ENCODE assay signal across 20 mouse cellular contexts in the genomic region with DNA sequence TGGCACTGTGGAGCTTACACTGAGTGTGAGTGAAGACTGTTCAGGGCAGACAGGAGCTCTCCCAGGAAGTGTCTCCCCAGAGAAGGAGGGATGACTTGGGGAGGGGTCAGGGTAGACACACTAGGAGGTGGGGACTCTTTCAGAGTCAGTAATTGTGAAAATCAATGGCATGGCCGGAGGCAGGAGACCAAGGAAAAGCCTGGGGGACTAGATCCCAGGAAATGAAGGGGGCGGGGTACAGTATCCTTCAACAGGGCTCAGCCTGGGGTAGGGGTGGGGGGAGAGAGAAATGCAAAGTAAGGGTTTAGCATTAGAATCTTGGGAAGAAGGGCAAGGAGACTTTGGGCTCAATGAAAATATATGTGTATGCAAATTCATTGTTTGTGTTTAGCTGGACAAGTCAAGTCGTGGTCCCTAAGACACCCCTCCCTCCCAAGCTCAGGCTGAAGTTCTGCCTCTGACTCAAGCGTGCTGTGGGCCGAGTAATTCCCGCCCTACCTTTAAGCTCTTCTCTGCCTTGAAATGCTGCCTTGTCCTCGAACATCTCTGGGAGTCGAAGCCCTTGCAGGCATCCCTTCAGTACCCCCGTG. TPM values are rescaled to one million over a fixed set of nuclear protein-coding genes. Genes with fewer than 3 reads are reported as not detected.
A peak's percentile ranks its signal among the peaks of the same experiment; 100 is the strongest.
DNase-seq lines count a peak whose midpoint lies in the region; ATAC-seq lines count a peak whose summit lies in the region.
"Had no signal": no experiment of that assay in that cellular context is flagged by ENCODE, and none has a peak within 500 bp of the region (broad histone marks: within the 10 kb centered on the region; RNA-seq: fewer than 3 reads in every experiment).

No protein-coding gene starts in this region.

- H3K9me3 ChIP-seq in kidney, embryonic 15.5 days (replicated peaks) = no peaks in the 10 kb centered on the region
- no peaks in the 10 kb centered on the region for H3K9me3 ChIP-seq in kidney, embryonic 16.5 days (ENCODE audit: low read length)
- H3K9me3 ChIP-seq in limb, embryonic 11.5 days (ENCODE audit: control insufficient read depth, low read length) = no peaks in the 10 kb centered on the region
- H3K9me3 ChIP-seq: hindbrain, embryonic 12.5 days; liver, embryonic 12.5 days; neural tube, embryonic 13.5 days had no signal

- peaks cover 43% of the 10 kb centered on the region for H3K4me1 ChIP-seq in kidney, embryonic 15.5 days
- H3K4me1 ChIP-seq in kidney, embryonic 16.5 days (ENCODE audit: insufficient read depth, low read length) = peaks cover 24% of the 10 kb centered on the region
- H3K4me1 ChIP-seq in limb, embryonic 11.5 days (ENCODE audit: control insufficient read depth, insufficient read depth, low read length) = peaks cover 24% of the 10 kb centered on the region
- H3K4me1 ChIP-seq: liver, embryonic 12.5 days had no signal

- 0 out of 2 replicates have a peak overlapping the region, but pooled peaks have one; percentile 32 for H3K9ac ChIP-seq in kidney, embryonic 15.5 days
- no peak overlapping the region for H3K9ac ChIP-seq in kidney, embryonic 16.5 days (replicated peaks; ENCODE audit: low read length)
- no peak overlapping the region for H3K9ac ChIP-seq in limb, embryonic 11.5 days (ENCODE audit: low read length)
- H3K9ac ChIP-seq: hindbrain, embryonic 12.5 days; liver, embryonic 12.5 days; neural tube, embryonic 13.5 days had no signal

- 0 out of 2 replicates have a peak, but pooled peaks cover 13% of the 10 kb centered on the region for H3K27me3 ChIP-seq in kidney, embryonic 15.5 days
- H3K27me3 ChIP-seq in kidney, embryonic 16.5 days (ENCODE audit: insufficient read depth, low read length) = no peaks in the 10 kb centered on the region
- H3K27me3 ChIP-seq in limb, embryonic 11.5 days (ENCODE audit: control insufficient read depth, insufficient read depth, low read length) = no peaks in the 10 kb centered on the region

- no peak overlapping the region for H3K27ac ChIP-seq in kidney, embryonic 15.5 days
- H3K27ac ChIP-seq in kidney, embryonic 16.5 days (ENCODE audit: low read length) = no peak overlapping the region
- H3K27ac ChIP-seq in limb, embryonic 11.5 days (replicated peaks; ENCODE audit: low read depth, low read length) = 0 out of 2 replicates have a peak overlapping the region, but pooled peaks have one; percentile 3
- H3K27ac ChIP-seq: heart, adult 2 months; hindbrain, embryonic 12.5 days; layer of hippocampus, adult 2 months; liver, embryonic 12.5 days; neural tube, embryonic 13.5 days had no signal

- H3K4me3 ChIP-seq in kidney, embryonic 15.5 days (replicated peaks) = no peak overlapping the region
- H3K4me3 ChIP-seq in kidney, embryonic 16.5 days (ENCODE audit: low read length) = no peak overlapping the region
- no peak overlapping the region for H3K4me3 ChIP-seq in limb, embryonic 11.5 days (ENCODE audit: low read depth, low read length)
- H3K4me3 ChIP-seq: heart, adult 2 months; hindbrain, embryonic 12.5 days; layer of hippocampus, adult 2 months; liver, embryonic 12.5 days; neural tube, embryonic 13.5 days had no signal

- 32% methylated on average over 9 of the region's 9 CpGs for WGBS in kidney, embryonic 15.5 days
- 34% methylated on average over 9 of the region's 9 CpGs for WGBS in kidney, embryonic 16.5 days
- WGBS in limb, embryonic 11.5 days = 14% methylated on average over 9 of the region's 9 CpGs

- no peaks in the 10 kb centered on the region for H3K36me3 ChIP-seq in kidney, embryonic 15.5 days
- H3K36me3 ChIP-seq in kidney, embryonic 16.5 days (ENCODE audit: insufficient read depth, low read length) = no peaks in the 10 kb centered on the region
- H3K36me3 ChIP-seq in limb, embryonic 11.5 days (ENCODE audit: control insufficient read depth, insufficient read depth, low read length) = no peaks in the 10 kb centered on the region
- H3K36me3 ChIP-seq: hindbrain, embryonic 12.5 days; liver, embryonic 12.5 days; neural tube, embryonic 13.5 days had no signal

- H3K4me2 ChIP-seq in kidney, embryonic 15.5 days = no peak overlapping the region
- no peak overlapping the region for H3K4me2 ChIP-seq in kidney, embryonic 16.5 days (replicated peaks; ENCODE audit: low read depth, low read length)
- peak overlapping the region; percentile 7; the same call in 1 of the 2 replicates for H3K4me2 ChIP-seq in limb, embryonic 11.5 days (ENCODE audit: low read depth, severe bottlenecking)
- H3K4me2 ChIP-seq: hindbrain, embryonic 12.5 days; liver, embryonic 12.5 days; midbrain, embryonic 11.5 days; neural tube, embryonic 13.5 days had no signal

- no peak for ATAC-seq in kidney, embryonic 15.5 days (replicated peaks; ENCODE audit: low FRiP score)
- ATAC-seq in kidney, embryonic 16.5 days (ENCODE audit: low FRiP score, low TSS enrichment) = no peak
- ATAC-seq in limb, embryonic 11.5 days (ENCODE audit: insufficient number of reproducible peaks, low FRiP score, low TSS enrichment, low read depth) = no peak
- ATAC-seq: inflammation-experienced regulatory T-cells, adult 6 months had no signal

- intact Hi-C loops in heart, postnatal 10 days (cut with DNase I) = no loop called here

- DNase-seq in ES-CJ7 (ENCODE audit: low read depth, low spot score) = peak; percentile 90
- DNase-seq in WW6 (ENCODE audit: low read depth, low spot score) = peak; percentile 62
- DNase-seq in limb, embryonic 11.5 days (ENCODE audit: low spot score) = no peak
- no peak for DNase-seq in layer of hippocampus, adult 11-12 months (ENCODE audit: low spot score)
- no peak for DNase-seq in heart, postnatal 10 days
- DNase-seq in cerebellum, adult 9-10 months = no peak
- DNase-seq: adrenal gland, adult 8-10 months; cerebellum, adult 9-11 months; heart, adult 2 months; lung, adult 2 months; right cerebral cortex, adult 18-20 months had no signal

RNA-seq across cellular contexts. Expression of gene Ngfr, which starts 34.1 kb away (rescaled TPM):
- polyA plus RNA-seq in kidney, embryonic 15.5 days (2015; fragmentation: Nextera tagmentation; extraction: Ambion mirVana) = 25.8 and 28.7 TPM in 2 replicates
- polyA plus RNA-seq in kidney, embryonic 16.5 days (2015; fragmentation: Nextera tagmentation; extraction: Ambion mirVana) = 29.7 and 29.9 TPM in 2 replicates
- polyA plus RNA-seq in limb, embryonic 11.5 days (2014; fragmentation: Nextera tagmentation; extraction: Ambion mirVana) = 12.4 and 13.4 TPM in 2 replicates
- total RNA-seq in heart, postnatal 10 days (2021) = 1 to 10 TPM; 2.7 to 4.4 TPM
- total RNA-seq: MEL had no signal
- polyA plus RNA-seq: inflammation-experienced regulatory T-cells, adult 6 months had no signal

RNA-seq across cellular contexts. Expression of gene Phb, which starts 45.1 kb away (rescaled TPM):
- 270 and 290 TPM in 2 replicates for polyA plus RNA-seq in kidney, embryonic 15.5 days (2015; fragmentation: Nextera tagmentation; extraction: Ambion mirVana)
- 258 and 288 TPM in 2 replicates for polyA plus RNA-seq in kidney, embryonic 16.5 days (2015; fragmentation: Nextera tagmentation; extraction: Ambion mirVana)
- polyA plus RNA-seq in limb, embryonic 11.5 days (2014; fragmentation: Nextera tagmentation; extraction: Ambion mirVana) = 240 and 256 TPM in 2 replicates
- total RNA-seq in heart, postnatal 10 days (2021) = 100 to 1,000 TPM; 337 to 343 TPM

Comparison
In these comparisons a context has a peak if more than half of its experiments do, and no peak if none do; other contexts are left out.
1. DNase-seq: peak in ES-CJ7 (single experiment) and WW6 (single experiment); none in limb, embryonic 11.5 days (single experiment), layer of hippocampus, adult 11-12 months (single experiment), heart, postnatal 10 days (0 of 2) and cerebellum, adult 9-10 months (single experiment).